Mouse (Mus musculus): ENCODE results near the gene Ppp2r5a.

Gene Ppp2r5a

GRCm38 (mm10) chr1:191418936-191419335 lies 15.9 kb upstream of the Ppp2r5a start:
- no peak for DNase-seq (ENCODE audit: low read depth, low spot score)

- peak; percentile 35 for DNase-seq (ENCODE audit: low read depth, low spot score)
Measured at GRCm38 (mm10) chr1:191417111-191417510, 14.0 kb upstream of the Ppp2r5a start.

GRCm38 (mm10) chr1:191416611-191417010 lies 13.5 kb upstream of the Ppp2r5a start:
- DNase-seq (ENCODE audit: low read depth, low spot score): no peak

GRCm38 (mm10) chr1:191414432-191414831 lies 11.4 kb upstream of the Ppp2r5a start:
- peak; percentile 44 for DNase-seq (ENCODE audit: low read depth, low spot score)

GRCm38 (mm10) chr1:191413691-191414415 lies 10.8 kb upstream of the Ppp2r5a start:
- no peak for DNase-seq (ENCODE audit: low read depth, low spot score)

GRCm38 (mm10) chr1:191410294-191411036 lies 7.4 kb upstream of the Ppp2r5a start:
- no peak for DNase-seq (ENCODE audit: low read depth, low spot score)

GRCm38 (mm10) chr1:191407246-191407645 lies 4.2 kb upstream of the Ppp2r5a start:
- DNase-seq (ENCODE audit: low read depth, low spot score): no peak

- DNase-seq (ENCODE audit: low read depth, low spot score): no peak
Measured at GRCm38 (mm10) chr1:191406516-191406915, 3.4 kb upstream of the Ppp2r5a start.

- no peak for DNase-seq (ENCODE audit: low read depth, low spot score)
Measured at GRCm38 (mm10) chr1:191404721-191405329, 1.8 kb upstream of the Ppp2r5a start.

- DNase-seq (ENCODE audit: low read depth, low spot score): no peak
Measured at GRCm38 (mm10) chr1:191404301-191404700, 1.2 kb upstream of the Ppp2r5a start.

- no peak for DNase-seq (ENCODE audit: low read depth, low spot score)
Measured at GRCm38 (mm10) chr1:191402506-191402905, 566 bp downstream of the Ppp2r5a start.

GRCm38 (mm10) chr1:191396897-191397849 lies 5.9 kb downstream of the Ppp2r5a start:
- DNase-seq (ENCODE audit: low read depth, low spot score): peak; percentile 99

GRCm38 (mm10) chr1:191396446-191396845 lies 6.6 kb downstream of the Ppp2r5a start:
- DNase-seq (ENCODE audit: low read depth, low spot score): no peak

- DNase-seq (ENCODE audit: low read depth, low spot score): peak; percentile 57
Measured at GRCm38 (mm10) chr1:191395871-191396433, 7.1 kb downstream of the Ppp2r5a start.

GRCm38 (mm10) chr1:191395200-191395599 lies 7.9 kb downstream of the Ppp2r5a start:
- peak; percentile 36 for DNase-seq (ENCODE audit: low read depth, low spot score)

- DNase-seq (ENCODE audit: low read depth, low spot score): peak; percentile 44
Measured at GRCm38 (mm10) chr1:191394126-191394525, 8.9 kb downstream of the Ppp2r5a start.

GRCm38 (mm10) chr1:191393536-191393935 lies 9.5 kb downstream of the Ppp2r5a start:
- DNase-seq (ENCODE audit: low read depth, low spot score): no peak

- DNase-seq (ENCODE audit: low read depth, low spot score): peak; percentile 83
Measured at GRCm38 (mm10) chr1:191391311-191391710, 11.8 kb downstream of the Ppp2r5a start.

GRCm38 (mm10) chr1:191384786-191385430 lies 18.2 kb downstream of the Ppp2r5a start:
- DNase-seq (ENCODE audit: low read depth, low spot score): no peak

- DNase-seq (ENCODE audit: low read depth, low spot score): peak; percentile 14
Measured at GRCm38 (mm10) chr1:191381955-191382736, 20.9 kb downstream of the Ppp2r5a start.

All from 3T3-L1 (cell line).